Mouse (Mus musculus): ENCODE data around the gene Ccr4.
"Not testable (repeated sequence)": the region's sequence is repeated elsewhere in the genome, so short reads cannot be mapped to it uniquely, and the experiment has no call there.

Gene Ccr4

DNA sequence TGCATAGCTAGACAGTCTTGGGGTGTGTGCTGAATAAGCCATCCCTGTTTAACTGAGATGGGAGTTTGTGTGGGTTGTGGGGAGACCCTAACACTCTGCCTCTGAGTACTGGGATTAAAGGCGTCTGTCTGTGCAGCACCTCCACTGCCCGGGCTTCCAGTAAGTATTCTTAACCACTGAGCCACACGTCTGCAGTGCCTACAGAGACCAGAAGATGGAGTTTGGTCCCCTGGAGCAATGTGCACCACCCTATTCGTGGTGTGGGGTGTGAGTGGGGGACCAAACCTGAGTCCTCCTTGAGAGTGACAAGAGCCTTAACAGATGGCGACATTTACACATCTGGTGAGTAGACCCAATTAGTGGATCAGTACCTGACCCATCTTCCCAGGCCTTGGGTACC is 17.3 kb upstream of the Ccr4 start:
- DNase-seq = no peak

GRCm38 (mm10) chr9:114520529-114520928 is 15.8 kb upstream of the Ccr4 start:
- DNase-seq = not testable (repeated sequence)

DNA sequence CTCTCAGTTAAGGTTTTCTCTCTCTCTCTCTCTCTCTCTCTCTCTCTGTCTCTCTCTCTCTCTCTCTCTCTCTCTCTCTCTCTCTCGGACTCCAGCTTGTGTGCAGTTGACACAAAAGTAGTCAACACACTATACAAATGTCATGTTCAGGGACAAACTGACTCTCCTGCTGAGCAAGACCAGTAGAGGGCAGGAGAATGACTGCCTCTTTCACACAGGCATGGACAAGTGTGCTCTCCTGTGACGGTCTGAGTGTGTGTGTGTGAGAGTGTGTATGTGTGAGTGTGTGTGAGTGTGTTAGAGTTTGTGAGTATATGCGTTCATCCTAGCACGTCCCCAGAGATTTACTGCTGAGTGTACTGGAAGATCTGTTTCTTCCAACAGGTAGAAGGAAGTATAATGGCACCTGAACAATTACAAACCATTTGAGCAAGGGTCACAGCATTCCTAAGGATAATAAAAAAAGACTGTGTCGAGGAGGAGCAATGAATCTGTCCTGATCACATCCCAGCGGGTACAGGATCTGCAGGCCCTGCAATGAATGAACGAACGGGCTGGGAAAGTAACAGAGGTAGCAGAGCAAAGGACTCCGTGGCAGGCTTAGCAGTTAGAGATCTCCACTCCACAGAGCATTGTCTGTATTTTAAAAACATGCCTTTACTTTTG is 14.2 kb upstream of the Ccr4 start:
- no peak for DNase-seq

- DNase-seq = no peak
These were observed 13.3 kb upstream of the Ccr4 start for GRCm38 (mm10) chr9:114517924-114518497.

- no peak for DNase-seq
These were observed 10.6 kb upstream of the Ccr4 start, which contains the start of gene C130032M10Rik for GRCm38 (mm10) chr9:114515364-114515763. TSS of gene C130032M10Rik (plus strand) at chr9:114515697.

DNA sequence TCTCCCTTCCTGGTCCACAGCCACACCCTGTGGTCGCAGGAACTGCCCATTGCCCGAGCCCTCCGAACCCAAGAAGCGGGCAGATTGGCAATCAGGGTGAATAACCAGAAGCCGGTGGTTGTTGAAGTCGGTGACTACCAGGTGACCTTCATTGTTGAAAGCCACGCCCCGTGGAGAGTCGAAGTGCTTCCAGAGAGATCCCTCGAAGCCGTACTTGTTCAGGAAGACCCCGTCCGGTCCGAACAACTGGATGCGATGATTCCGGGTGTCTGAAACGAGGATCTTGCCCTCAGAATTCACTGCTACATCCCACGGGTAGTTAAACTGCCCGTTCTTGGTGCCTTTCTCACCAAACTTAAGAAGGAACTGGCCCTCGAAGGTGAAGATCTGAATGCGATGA is 8.1 kb upstream of the Ccr4 start:
- DNase-seq = no peak

- DNase-seq = no peak
These were observed 5.1 kb upstream of the Ccr4 start for GRCm38 (mm10) chr9:114509785-114510184.

GRCm38 (mm10) chr9:114507421-114507820 is 2.7 kb upstream of the Ccr4 start:
- no peak for DNase-seq

- no peak for DNase-seq
These were observed 1.8 kb upstream of the Ccr4 start for GRCm38 (mm10) chr9:114506564-114506963.

DNA sequence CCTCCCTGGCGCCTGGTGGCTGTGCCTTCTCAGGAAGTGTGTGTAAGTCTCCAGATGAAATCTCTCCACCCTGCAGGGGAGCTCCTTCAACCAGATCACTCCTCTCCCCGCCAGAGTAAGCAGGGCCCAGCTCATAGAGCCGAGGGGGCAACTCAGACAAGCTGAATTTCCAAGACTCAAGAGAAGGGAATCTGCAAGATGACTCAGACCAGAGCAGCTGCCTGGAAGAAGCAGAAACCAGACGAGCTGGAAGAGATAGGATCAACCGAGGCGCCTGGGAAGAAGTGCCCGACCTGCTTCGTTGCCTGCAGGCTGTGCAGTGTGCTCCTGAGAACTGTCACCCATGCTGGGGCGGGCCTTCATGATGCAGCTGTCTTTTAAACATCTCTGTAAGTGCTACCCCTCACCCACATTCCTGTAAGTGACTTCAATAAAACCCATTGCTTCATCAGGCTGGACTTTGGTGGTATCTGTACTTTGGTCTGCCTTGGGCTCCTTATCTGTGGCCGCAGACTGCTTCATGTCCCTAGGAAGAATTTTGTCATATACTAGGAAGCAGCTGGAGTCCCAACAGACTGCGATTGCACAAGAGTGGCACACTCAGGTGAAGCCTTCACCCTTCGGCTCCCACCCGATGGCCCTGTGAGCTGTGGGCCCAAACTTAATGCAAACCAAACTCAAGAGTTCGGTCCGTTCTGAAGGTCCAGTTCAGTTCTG is 1.8 kb downstream of the Ccr4 start:
- DNase-seq = no peak

GRCm38 (mm10) chr9:114501913-114502312 is 2.8 kb downstream of the Ccr4 start:
- no peak for DNase-seq

GRCm38 (mm10) chr9:114501111-114501510 is 3.6 kb downstream of the Ccr4 start:
- DNase-seq = no peak

- DNase-seq = peak; percentile 55
These were observed 4.8 kb downstream of the Ccr4 start for GRCm38 (mm10) chr9:114499783-114500515.

DNA sequence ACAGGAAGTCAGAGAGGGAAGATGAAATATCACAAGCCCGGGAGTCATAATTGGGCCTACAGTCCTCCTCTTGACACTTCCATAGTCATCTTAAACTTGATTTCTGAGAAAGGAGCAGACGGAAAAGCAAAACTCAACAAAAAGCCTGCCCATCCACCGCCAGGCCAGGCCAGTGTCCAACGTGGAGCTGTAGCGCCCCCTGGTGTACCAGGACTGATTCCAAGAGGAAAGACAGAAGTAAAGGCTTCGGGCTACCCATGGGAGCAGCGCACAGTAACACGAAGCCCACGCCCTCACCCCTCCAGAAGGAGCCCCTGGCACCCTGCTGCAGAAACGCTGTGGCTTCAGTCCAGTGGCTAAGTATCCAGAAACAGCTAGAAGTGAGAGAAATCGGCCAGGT is 6.5 kb downstream of the Ccr4 start:
- peak; percentile 92 for DNase-seq

DNA sequence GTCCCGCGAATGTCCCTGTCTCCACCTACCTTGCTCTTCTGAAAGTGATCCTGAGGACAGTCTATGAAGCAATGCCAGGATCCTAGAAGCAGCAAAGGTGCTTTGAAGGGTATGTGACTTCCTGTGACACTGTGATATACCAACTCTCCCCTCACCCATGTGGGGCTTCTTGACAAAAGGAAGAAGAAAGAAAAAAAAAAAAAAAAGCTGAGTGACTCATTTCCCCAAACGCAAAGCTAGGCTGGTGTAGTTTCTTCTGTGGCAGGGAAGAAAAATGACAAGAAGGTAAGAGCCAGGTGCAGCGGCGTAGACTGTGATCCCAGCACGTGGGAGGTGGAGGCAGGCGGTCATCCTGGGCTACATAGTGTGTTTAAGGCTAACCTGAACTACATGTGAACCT is 8.2 kb downstream of the Ccr4 start:
- DNase-seq = no peak

DNA sequence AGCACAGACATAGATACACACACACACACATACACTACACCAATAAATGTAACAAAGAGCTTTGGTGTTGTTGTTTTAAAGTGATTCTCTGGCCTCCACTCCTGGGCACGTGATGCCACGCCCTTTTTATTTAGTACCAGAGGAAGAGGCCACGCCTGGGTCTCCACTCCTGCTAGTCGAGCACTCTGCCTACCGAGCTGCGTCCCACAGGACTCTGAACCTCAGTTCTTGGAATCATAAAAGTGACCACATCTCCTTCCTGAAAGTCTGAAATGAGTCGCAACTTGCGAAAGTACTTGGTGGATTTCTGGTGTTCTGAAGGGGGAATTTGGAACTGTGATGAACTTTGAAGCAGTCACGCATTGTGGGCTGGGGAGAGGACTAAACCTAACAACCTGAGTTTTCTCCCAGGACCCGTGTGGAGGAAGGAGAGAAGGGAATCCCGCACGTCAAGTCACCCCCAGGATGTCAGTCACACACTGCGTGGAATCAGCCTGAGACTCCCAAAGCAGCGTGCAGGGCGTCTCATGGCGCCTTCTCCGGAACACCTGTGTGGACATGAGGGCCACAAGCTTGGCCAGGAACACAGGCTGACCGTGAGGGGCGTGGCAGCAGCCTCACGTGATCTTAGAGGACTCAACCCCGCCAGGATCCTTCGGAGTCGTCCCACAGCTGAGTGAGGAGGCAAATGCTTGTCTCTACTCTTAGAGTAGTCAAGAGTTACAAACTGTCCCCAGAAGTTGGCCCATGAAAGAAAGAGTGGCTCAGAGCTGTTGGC is 17.0 kb downstream of the Ccr4 start:
- no peak for DNase-seq

GRCm38 (mm10) chr9:114486808-114487207 is 17.9 kb downstream of the Ccr4 start:
- DNase-seq = no peak

DNA sequence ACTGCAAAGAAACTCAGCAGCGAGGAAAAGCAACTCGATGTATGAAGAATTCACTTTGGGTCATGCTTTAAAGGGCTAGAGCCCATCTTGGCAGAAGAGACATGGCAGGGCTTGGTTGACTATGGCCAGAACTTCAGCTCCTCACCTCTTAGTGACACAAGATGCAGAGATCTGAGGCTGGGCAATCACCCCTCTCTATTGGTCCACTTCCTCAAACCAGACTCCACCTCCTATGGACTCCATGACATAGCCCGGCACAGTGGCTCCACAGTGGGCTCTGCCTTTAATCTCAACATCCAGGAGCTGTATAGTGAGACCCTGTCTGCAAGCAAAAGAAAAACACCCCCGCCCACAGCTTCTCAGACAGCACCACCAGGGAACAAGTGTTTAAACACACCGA is 19.9 kb downstream of the Ccr4 start:
- DNase-seq = no peak

DNA sequence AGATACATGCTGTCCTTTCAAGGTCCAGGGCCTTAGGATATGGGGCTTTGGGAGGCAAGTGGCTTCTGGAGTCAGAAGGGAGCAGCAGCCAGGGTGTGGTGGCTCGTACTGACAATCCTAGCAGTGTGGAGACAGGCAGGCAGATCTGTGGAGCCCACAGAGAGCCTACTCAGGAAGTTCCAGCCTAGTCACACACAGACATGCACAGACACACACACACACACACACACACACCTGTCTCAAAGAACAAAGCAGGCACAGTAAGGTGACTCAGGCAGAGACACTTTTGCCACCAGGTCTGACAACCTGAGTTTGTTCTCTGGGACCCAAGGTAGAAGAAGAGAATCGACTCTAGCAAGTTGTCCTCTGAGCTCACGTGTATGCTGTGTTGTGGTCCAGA is 23.8 kb downstream of the Ccr4 start:
- DNase-seq = no peak

GRCm38 (mm10) chr9:114477019-114477418 is 27.7 kb downstream of the Ccr4 start:
- no peak for DNase-seq

DNA sequence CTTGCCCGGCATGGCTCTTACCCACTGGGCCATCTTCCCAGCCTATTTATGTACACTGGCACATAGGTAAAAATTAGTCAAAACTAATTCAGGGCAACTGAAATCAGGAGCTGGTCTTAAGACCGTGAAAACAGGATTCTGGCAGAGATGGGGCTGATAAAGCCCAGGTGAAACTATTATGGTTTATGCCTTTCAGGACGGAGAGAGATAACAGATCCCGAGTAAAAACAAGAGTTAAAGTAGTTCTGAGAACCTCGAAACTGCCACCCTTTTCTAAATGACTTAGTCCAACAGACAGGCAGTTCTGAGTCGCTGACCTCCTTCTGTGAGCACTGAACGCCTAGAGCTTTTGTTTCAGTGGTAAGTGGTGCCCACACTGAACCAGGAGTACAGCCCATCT is 32.8 kb downstream of the Ccr4 start:
- DNase-seq = no peak

DNA sequence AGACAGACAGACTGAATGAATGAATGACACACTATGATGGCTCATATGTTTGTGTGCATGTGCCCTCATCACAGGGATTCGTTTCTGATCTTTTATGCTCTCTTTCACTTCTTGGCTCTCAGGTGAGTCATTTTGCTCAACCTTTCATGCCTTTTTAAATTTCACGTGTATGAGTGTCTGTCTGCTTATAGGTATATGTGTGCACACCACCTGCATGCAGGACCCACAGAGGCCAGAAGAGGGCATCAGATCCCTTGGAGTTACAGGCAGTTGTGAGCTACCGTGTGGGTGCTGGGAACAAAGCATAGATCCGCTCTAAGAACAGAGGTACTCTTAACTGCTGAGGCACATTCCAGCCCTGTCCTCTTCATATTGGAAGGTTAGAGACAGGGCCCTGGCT is 36.0 kb downstream of the Ccr4 start:
- no peak for DNase-seq

- no peak for DNase-seq
These were observed 36.5 kb downstream of the Ccr4 start for GRCm38 (mm10) chr9:114468217-114468616.
